ENCODE assay signal across 9 mouse cellular contexts in genomic region chr3:7755445-7755844, GRCm38 (mm10).
DNase-seq lines count a peak whose midpoint lies in the region; ATAC-seq and TF ChIP-seq lines count a peak whose summit lies in the region.
"Had no signal": no experiment of that assay in that cellular context is flagged by ENCODE, and none has a peak within 500 bp of the region (broad histone marks: within the 10 kb centered on the region; RNA-seq: fewer than 3 reads in every experiment).

No protein-coding gene starts in this region.

- no peak overlapping the region for H3K4me2 ChIP-seq in intestine, embryonic 14.5 days (ENCODE audit: low read length)
- H3K4me2 ChIP-seq in intestine, postnatal 0 days (replicated peaks; ENCODE audit: low read depth) = no peak overlapping the region

- H3K27ac ChIP-seq in intestine, embryonic 14.5 days (ENCODE audit: low read depth) = no peak overlapping the region
- H3K27ac ChIP-seq in intestine, postnatal 0 days (ENCODE audit: low read depth, low read length) = no peak overlapping the region
- no peak overlapping the region for H3K27ac ChIP-seq in limb, embryonic 10.5 days
- H3K27ac ChIP-seq: macrophage had no signal

- no peak for TF ChIP-seq POLR2A in brain, embryonic 14.5 days (IDR thresholded peaks at IDR 0.05; ENCODE audit: borderline replicate concordance, extremely low read depth, insufficient read depth, insufficient read length, poor library complexity, severe bottlenecking)

- H3K4me3 ChIP-seq in intestine, embryonic 14.5 days (ENCODE audit: low read depth, low read length) = no peak overlapping the region
- no peak overlapping the region for H3K4me3 ChIP-seq in intestine, postnatal 0 days (ENCODE audit: low read depth, low read length)
- no peak overlapping the region for H3K4me3 ChIP-seq in limb, embryonic 10.5 days

- no peaks in the 10 kb centered on the region for H3K9me3 ChIP-seq in intestine, embryonic 14.5 days (ENCODE audit: control insufficient read depth, low read length)
- H3K9me3 ChIP-seq in intestine, postnatal 0 days (ENCODE audit: control insufficient read depth) = no peaks in the 10 kb centered on the region
- H3K9me3 ChIP-seq in limb, embryonic 10.5 days (replicated peaks) = no peaks in the 10 kb centered on the region

- no peak overlapping the region for H3K9ac ChIP-seq in intestine, embryonic 14.5 days (ENCODE audit: low read length)
- no peak overlapping the region for H3K9ac ChIP-seq in intestine, postnatal 0 days (ENCODE audit: low read depth, low read length)

- ATAC-seq in intestine, embryonic 14.5 days (replicated peaks; ENCODE audit: low FRiP score, low TSS enrichment, low read depth) = 0 out of 2 replicates have a peak, but pooled peaks have one; percentile 12
- ATAC-seq in intestine, postnatal 0 days = no peak

- WGBS in intestine, embryonic 14.5 days = 39% methylated on average over 4 of the region's 4 CpGs
- 52% methylated on average over 4 of the region's 4 CpGs for WGBS in intestine, postnatal 0 days
- WGBS in limb, embryonic 10.5 days = 69% methylated on average over 4 of the region's 4 CpGs

- peak; percentile 55 for DNase-seq in intestine, embryonic 14.5 days (ENCODE audit: low spot score)
- DNase-seq in MN1 (ENCODE audit: low spot score) = peak; percentile 87
- peak; percentile 4 for DNase-seq in brain, embryonic 14.5 days (ENCODE audit: low read depth)
- DNase-seq in limb, embryonic 10.5 days (ENCODE audit: low spot score) = peak; percentile 28
- DNase-seq in thymus, adult 18-20 months = no peak
- no peak for DNase-seq in left cerebral cortex, adult 11 months (ENCODE audit: low spot score)
- no peak for DNase-seq in cerebellum, postnatal 4 days (ENCODE audit: low spot score in 2 of 2)

- no peak for TF ChIP-seq CTCF in intestine, postnatal 0 days (IDR thresholded peaks at IDR 0.05; ENCODE audit: low read depth)
- no peak for TF ChIP-seq CTCF in brain, embryonic 14.5 days (IDR thresholded peaks at IDR 0.05; ENCODE audit: borderline replicate concordance, extremely low read depth, insufficient read depth, insufficient read length)

- no peaks in the 10 kb centered on the region for H3K36me3 ChIP-seq in intestine, embryonic 14.5 days (ENCODE audit: control insufficient read depth, insufficient read depth, low read length)
- H3K36me3 ChIP-seq in intestine, postnatal 0 days (ENCODE audit: control insufficient read depth, insufficient read depth) = no peaks in the 10 kb centered on the region
- no peaks in the 10 kb centered on the region for H3K36me3 ChIP-seq in limb, embryonic 10.5 days

- H3K4me1 ChIP-seq in intestine, embryonic 14.5 days (replicated peaks; ENCODE audit: control insufficient read depth, insufficient read depth, low read length) = no peaks in the 10 kb centered on the region
- no peaks in the 10 kb centered on the region for H3K4me1 ChIP-seq in intestine, postnatal 0 days (replicated peaks; ENCODE audit: control insufficient read depth, insufficient read depth, low read length)
- peaks cover 11% of the 10 kb centered on the region for H3K4me1 ChIP-seq in limb, embryonic 10.5 days

- H3K27me3 ChIP-seq in intestine, embryonic 14.5 days (replicated peaks; ENCODE audit: control insufficient read depth, insufficient read depth, low read length) = no peaks in the 10 kb centered on the region
- H3K27me3 ChIP-seq in intestine, postnatal 0 days (replicated peaks; ENCODE audit: control insufficient read depth, insufficient read depth, low read length) = no peaks in the 10 kb centered on the region
- no peaks in the 10 kb centered on the region for H3K27me3 ChIP-seq in limb, embryonic 10.5 days (ENCODE audit: low read depth, poor library complexity, severe bottlenecking)

Comparison
In these comparisons a context has a peak if more than half of its experiments do, and no peak if none do; other contexts are left out.
1. DNase-seq: peak in intestine, embryonic 14.5 days (single experiment), MN1 (single experiment), brain, embryonic 14.5 days (single experiment) and limb, embryonic 10.5 days (single experiment); none in thymus, adult 18-20 months (0 of 2), left cerebral cortex, adult 11 months (single experiment) and cerebellum, postnatal 4 days (0 of 2).